Mouse (Mus musculus): ENCODE results near the gene Col8a2.

Col8a2 gene

DNA sequence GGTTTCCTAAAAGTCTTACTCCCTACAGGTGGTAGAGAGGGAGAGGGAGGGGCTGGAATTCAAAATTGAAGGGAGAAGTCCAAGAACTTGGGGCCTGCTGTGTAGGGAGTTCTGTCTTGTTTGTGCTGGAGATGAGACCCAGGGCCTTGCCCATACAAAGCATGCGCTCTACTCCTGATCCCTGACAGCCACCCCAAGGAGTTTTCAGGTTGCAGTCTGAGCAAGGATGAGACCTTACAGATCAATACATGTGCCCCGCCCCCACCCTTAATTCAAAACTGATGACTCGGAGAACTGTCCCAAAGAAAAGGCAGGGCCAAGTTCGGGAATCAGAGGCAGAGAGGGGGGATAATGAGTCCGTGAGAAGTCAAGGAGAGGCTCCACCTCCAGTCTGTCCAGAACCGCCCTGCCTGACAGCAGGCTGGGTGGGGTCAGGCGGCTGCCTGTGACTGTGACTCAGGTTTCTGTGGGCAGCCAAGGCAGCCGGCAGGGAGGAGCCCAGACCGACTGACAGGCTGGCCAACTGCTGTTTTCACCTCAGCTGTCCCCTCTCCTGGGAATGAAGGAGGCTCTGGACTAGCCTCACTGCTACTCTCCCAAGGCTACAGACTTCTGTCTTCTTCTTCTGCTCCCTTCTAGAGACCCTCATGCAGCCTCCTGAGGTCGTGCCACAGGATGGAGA, 25.9 kb upstream of the Col8a2 start:
- no peak for DNase-seq

DNA sequence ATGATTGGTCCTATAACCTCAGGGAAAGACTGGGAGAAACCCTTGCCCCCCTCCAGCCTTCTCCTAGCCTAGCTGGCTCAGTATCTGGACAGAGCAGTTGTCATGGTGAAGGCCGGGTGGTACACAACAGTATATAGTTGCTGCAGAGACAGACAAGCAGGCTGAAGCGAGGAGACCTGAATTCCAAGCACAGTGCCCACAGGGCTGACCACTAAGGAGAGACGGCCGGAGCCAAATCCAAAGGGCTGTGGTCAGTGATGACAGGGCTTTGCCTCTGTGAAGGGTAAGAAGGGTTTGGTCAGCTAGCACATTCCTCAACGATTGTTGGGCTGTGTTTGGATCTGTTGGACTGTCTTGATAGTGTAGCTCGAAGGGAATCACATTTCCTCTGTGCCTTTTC, 25.3 kb upstream of the Col8a2 start:
- DNase-seq, result no peak

DNA sequence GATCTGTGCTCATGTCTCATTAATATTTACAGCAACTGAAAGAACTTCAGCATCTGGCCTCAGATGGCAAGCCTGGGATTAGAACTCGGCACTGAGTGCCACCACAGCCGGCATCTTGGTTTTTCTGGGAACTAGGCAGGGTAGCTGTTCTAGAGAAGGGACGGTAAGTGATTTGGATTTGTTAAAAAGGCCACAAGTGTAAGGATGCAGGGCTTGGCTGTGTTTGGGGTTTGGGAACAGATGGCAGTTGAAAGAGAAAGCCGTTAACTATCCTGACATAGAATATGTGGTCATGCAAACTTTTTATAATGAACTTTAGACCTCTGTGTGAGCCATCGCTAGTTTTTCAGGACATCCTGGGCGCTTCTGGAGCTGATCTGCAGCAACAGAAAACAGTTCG, 24.9 kb upstream of the Col8a2 start:
- no peak for DNase-seq

DNA sequence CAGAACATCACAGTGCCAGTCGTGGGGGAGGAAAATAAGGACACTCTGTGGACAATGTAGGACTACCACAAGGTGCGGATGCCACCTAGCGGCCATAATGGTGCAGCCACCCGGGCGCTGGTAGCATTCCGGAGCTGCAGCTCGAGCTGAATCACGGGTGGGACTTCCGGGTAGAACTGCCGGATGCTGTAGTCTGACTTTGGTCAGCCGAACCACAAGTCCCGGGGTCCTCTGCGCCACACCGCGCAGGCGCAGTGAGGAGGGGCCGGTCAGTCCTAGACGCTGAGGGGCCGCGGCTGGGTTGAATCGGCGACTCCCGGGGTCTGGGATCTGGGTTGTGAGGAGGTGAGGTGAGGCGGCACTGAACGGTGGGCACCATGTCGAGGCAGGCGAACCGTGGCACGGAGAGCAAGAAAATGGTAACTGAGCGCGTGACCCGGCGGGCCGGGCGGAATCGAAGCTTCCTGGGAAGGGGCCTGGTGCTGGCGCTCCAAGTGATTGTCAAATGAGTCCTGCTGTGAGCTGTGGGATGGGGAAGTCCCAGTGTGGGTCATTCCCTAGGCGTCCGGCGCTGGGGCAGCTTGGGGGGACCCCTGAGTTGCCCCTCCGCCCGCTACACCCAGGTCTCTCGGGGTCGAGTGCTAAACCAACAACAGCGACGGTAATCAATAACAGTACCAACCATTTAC, 24.3 kb upstream of the Col8a2 start, which contains the start of gene Trappc3:
TSS of gene Trappc3 (plus strand) at position 207 of the 689 bp plus-strand sequence.
- DNase-seq, result peak; percentile 100

DNA sequence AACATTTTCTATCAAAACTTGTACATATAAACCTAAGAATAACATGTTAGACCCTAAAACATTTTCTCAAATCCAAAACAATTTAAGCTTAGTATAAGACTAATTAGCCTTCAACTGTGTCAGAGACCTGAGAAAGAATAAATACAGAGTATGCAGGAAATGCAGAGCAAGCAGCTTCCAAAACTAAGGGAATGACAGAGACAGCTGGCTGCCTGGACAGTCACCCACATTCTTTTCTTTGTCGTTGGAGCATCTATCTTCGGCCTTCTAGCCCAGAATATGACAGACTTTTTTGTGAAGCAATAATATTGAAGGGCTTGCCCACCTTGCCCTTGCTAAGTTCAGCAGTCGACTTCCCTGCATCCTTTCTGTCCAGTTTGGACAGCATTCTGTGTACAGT, 17.3 kb upstream of the Col8a2 start:
- no peak for DNase-seq

DNA sequence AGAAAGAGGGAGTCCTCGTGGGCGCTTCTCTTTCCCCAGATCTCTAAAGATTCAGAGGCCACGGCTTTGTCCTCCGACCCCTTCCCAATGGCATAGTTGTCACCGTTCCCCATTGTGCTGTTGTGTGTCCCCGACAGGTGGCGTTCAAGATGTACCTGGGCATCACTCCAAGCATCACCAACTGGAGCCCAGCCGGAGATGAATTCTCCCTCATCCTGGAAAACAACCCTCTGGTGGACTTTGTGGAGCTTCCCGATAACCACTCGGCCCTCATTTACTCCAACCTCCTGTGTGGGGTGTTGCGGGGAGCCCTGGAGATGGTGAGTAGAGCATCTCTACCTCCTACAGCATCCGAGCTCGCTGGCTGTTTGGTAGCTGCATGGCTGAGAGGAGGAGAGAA, 12.8 kb upstream of the Col8a2 start:
- DNase-seq, result no peak

DNA sequence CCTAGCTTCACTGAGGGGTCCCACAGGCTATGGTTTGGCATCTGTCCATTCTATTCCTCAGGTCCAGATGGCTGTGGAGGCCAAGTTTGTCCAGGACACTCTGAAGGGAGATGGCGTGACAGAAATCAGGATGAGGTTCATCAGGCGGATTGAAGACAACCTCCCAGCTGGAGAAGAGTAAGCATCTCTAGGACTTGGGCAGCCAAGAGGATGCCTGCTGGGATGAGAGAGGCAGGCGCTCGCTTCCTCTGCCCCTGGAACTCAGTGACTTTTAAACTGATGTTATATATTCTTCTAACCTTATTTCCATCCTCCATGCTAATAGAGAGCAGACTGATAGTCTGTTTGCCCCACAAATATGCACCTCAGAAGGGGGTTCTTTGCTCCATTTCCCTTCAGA, 11.5 kb upstream of the Col8a2 start:
- no peak for DNase-seq

DNA sequence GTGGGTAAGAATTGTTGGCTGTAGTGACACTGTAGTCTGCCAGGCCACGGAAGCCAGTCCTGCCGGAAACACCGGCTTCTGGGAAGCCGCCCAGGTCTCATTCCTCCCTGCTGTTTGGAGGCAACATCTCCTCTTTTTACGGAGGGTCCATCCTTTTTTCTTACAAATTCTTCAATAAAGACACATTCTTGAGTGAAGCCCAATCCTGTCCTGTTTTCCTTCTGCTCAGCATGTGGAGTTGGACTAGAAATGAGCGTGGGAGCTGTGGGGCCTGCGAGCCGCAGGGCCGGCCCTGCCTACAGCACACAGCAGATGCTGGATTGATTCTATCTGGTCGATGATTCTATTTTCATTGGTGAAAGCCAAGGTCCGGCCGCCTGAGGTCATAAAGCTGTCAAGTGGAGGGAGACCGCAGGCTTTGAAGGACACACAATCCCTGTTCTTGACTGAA, 10.9 kb upstream of the Col8a2 start:
- DNase-seq, result no peak

DNA sequence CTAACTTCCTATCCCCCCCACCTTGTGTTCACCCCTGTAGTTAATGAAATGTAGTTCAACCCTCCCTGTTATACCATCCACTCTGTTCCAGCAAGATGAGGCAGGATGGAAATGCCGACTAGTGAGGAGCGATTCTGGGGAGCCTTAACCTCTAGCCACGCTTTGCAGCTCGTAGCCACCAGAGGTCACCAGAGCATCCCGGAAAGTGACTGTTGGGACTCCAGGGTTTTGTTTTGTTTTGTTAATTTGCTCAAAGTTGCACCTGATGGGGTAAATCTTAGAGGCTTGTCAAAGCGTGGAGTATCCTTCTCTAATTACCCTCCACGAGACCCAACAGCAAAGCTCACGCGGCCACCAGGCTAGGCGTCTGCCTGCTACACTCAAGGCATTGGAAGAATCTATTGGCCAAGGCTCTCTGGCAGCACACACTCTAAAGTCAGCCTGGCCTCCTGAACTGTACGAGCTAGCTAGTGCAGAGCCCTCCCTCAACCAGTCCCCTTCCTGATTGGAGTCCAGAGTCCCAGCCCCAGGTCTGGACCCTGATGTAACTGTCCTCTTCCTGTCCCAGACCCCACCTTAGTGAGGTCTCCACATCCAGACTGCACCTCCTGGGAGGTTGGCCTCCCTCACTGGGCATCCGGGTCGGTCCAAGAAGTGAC, 8.6 kb upstream of the Col8a2 start:
- DNase-seq, result peak; percentile 47

DNA sequence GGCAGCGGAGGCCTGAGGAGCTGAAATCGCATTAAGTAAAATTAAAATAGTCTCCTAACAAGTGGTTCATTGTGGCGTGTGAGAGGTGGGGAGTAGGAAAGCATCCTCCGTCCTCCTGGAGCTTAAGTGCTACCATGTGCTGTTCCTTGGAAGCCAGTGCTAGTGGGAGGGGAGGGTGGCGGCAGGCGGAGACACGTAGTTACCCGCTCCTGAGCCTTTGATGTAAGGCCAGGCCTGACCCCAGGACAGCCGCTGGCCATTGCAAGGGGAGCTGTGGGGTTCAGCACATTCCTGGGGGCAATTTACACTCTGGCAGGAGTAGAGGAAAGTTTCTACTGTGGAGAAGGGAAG, 8.1 kb upstream of the Col8a2 start:
- no peak for DNase-seq

DNA sequence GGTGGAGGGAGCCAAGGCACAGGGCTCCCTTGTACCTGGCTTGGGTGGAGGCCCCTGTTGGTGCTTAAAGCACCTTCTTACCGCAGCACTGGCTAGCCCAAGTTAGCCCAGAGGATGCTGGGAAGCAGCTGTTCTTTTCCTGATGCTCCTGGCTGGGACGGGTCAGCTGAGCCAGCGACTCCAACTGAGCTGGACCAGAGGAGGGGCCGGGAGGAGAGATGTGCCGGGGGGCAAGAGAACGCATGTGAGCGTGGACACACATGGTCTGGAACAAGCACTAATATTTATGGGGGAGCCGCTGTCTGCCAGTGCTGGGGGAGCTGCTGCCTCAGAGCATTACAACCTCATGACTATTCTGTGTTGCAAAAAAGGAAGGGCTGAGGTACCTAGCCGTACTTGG, 7.6 kb upstream of the Col8a2 start:
- DNase-seq, result no peak

DNA sequence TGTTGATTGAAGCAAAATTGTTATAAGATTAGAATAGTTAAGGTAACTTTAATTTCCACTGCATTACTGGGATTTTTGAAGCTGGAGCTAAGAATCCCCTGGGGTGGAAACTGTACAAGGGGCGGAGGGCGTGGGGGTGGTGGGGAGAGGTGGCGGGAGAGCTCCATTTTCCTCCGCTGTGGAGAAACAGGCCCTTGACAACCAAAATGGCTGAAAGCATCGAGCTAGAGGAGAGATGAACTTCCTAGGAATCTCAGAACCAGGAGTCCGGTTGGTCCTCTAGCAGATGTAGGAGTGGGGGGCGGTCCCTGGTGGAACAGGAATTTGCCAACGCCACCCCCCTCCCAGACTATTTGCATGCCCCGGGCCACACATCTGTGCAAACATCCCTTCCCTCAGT, 4.9 kb upstream of the Col8a2 start:
- DNase-seq, result no peak

DNA sequence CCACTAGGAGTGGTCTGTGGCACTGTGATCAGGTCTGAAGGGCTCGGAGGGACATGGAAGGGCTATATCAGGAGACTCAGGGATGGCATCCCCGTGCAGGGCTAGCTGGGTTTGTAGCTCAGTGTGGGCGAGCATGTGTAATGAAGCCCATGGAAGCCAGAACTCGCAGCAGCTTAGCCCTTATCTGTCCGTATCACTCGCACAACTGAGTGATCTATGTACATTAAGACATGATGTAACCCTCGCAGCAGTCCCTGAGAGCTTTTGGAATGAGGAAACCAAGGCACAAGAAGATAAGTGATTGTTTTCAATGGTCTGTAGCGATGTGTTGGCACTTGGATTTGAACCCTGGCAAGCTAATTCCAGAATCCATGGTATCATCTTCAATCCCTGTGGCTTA, 3.0 kb upstream of the Col8a2 start:
- no peak for DNase-seq

DNA sequence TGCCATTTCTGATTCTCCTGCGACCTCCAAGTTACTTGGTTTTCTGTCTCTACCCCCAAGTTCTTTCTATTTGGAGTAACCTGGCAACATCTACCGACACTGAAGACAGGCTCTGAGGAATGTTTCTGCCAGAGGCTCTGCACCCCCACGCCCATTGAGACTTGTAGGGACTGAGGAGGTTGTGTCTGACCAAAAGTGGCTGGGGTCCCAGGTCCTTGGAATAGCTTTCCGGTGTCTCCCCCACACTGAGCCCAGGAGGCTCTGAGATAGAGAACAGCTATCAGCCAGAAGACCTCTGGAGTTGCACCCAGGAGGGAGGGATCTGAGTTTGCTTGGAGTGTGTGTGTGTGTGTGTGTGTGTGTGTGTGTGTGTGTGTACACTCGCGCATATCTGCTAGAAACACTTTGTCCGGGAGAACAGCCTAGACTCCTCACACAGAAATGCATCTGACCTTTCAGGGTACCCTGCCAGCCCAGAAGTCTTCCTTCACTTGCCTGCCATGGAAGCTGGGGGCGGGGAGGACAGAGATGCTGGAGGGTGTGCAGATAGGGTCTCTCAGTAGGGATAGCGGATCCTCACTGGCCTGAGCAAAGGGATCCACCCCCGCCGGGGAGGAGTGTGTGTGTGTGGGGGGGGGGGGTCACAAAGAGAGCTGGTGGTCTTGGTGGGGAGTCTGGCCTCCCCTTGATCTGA, 856 bp downstream of the Col8a2 start:
- no peak for DNase-seq

DNA sequence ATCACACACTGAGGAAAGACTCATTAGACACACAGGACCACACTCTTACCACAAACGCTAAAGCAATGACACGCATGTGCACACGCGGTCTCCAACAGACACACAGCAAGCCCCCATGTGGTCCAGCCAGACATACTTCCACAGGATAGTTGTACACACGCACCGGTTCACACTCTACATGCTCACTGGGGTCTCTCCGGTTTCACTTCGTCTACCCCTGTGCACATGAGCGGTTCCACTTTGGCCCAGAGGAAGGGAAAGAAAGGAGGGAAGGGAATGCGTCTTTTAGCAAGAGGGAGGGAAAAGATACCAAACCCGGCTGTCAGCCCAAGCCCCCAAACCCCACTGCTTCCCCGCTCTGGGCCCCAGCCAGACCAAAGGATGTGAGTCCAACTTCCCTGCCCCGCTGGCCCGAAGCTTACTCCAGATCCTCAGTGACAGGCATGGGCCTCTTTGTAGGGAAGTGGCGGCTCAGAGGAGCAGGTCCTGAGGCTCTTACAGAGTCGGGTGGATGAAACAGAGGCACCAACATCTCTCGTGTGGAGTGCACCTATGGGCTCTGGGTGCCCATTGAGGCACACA, 1.6 kb downstream of the Col8a2 start:
- no peak for DNase-seq

DNA sequence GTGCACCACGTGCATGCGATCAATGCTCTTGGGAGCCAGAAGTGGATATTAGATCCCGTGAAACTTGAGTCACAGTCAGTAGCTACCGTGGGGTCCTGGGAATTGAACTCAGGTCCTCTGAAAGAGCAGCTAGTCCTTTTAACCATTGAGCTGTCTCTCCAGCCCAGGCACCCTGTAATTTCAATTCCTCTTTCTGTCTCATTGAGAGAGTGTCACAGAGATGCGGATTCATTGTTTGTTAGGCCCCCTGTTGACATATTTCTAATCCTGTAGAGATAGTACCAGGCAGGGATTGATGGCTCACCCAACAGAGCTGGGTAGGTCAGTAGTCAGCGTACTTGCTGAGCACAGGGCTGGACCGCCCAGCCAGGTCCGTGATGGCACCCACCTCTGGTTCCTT, 3.7 kb downstream of the Col8a2 start:
- DNase-seq, result no peak

DNA sequence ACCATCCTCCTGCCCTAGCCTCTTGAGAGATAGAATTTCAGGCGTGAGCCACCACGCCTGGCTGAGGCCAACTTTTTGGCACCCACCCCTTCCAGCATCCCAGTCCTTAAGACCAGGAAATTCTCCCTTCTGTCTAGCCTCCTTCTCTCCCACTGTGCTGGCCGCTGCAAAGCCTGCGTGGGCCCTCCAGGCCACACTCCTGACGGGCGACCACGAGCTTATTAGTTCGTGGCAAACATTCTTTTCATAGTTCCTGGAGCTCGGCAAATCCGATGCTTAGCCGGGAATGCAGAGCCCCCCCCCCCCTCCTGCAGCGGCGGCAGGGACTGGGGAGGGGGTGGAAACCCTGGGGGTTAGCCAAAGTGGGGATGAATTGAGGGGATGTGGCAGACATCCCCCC, 4.6 kb downstream of the Col8a2 start:
- no peak for DNase-seq

DNA sequence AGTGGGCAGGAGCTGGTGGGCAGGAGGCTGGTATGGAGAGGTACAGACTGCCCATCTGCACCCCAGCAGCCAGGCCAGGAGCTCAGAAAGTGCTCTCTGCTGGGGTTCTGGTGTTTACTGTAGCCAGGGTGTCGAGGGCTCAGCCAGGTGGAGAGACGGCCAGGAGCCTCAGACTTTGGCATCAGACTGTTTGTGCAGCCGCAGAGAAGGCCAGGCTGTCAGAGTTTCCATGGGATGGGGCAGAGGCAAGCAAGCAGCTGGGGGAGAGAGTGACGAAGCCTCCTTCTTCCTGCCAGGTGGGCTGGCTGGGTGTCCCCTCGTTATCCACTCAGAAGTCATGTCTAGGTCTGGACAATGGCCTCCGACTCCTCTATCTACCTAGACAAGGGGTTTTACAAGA, 8.6 kb downstream of the Col8a2 start:
- DNase-seq, result no peak

DNA sequence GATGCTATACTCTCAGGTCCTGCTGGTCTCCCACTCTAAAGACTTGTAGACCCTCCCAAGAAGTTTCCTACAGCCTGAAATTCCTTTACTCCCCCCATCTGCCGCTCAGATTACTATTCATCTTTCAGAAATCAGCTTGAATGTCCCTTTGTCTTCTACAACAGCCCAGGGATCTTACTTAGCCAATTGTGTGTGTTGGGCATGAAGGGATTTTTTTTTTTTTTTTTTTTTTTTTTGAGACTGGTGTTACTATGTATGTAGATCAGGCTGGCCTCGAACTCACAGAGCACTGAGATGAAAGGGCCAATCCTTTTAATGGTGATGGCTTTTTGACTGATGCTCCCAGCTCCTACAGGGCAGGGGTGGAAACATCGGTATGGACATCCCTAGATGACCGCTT, 9.3 kb downstream of the Col8a2 start:
- no peak for DNase-seq

DNA sequence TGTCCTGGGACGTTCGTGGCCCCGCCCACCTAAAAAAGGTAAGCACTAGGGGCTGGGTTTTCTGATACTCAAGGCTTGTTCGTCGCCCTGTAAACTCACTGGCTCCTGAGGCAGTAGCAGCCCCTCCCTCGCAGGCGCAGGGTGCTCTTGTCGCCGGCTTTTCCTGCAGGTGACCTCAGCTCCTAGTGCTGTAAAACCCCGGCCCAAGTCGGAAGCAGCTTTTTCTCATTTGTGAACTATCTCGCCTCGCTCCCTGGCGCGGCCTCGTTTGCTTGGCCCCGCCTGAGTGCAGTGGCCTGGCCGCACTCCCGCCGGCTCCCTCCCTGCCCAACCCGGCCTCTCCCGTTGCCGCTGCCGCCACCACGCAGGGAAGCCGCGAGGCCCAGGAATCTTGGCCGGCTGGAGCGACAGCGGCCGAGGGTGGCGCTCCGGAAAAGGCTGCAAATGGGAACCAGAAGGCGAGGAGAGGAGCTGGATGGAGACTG, 10.1 kb downstream of the Col8a2 start:
- peak; percentile 41 for DNase-seq

DNA sequence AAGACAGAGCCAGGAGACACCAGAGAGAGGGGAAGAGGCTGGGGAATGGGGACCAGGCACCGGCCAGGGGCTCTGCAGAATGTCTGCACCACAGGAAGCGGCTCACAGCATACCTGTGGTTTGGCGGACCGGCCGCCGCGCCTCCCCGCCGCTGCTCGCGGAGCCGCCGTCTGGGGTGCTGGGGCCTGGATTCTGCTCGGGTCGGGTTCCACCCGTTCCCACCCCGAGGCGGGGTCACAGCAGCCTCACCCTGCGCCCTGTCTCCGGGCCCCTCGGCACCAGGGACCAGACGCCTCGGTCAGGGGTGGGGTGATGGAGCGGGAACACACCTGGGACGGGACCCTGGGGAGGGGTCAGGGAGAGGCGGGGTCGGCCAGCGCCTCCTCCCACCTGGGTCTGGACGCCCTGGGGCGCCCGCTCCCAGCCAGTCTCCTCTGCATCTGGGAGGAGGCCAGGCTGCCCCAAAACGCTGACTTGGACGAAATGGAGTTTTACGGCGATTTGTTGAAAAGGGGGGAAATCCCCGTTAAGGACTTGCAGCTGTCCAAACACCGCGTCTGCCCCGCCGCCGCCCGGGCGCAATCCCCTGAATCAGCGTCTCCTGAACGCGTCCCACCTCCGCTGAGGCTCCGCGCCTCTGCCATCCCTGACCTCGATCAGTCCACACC, 14.5 kb downstream of the Col8a2 start:
- no peak for DNase-seq

DNA sequence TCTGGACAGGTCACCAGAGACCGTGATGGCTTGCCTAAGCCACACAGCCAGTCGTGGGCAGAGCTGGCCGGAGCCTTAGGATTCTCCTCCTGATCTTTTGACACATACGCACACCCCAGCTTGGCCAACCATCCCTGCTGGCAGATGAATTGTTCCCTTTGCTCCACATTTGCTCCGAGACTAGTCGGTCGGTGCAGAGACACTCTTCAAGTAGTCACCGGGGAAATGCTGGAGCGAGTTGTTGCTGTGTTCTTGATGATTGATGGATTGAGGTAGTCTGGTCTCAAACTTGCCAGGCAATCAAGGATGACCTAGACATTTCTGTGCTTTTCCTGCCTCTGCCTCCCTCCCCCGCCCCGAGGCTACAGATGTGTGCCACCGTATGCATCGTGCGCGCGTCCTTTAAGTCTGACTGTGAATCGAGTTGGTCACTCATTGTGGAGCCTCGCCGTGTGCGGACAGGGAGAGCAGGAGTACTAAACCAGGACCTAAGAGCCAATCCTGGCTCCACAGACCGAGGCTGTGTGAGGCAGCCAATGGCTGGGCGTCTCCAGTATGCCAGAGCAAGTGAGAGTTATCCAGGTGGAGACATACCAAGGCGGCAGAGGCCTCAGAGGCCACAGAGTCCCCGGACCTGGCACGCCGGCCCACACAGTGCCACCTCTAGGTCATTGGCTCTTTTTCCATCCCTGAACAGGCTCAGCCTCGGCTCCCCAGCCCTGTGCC, 15.2 kb downstream of the Col8a2 start:
- DNase-seq, result no peak

Data from right cerebral cortex, postnatal 14 days (tissue).